Mouse (Mus musculus) hindbrain, embryonic 11.5 days (tissue): Measurements from ENCODE around the gene Fhl3. TPM values are rescaled to one million over a fixed set of nuclear protein-coding genes. Genes with fewer than 3 reads are reported as not detected.

Experiments
- ATAC-seq: fragments of 200-750 bp; cut with Nextera tagmentation; 2 replicates; pipeline ENCODE4 v1.8.0; 2017; ENCODE audit warnings: mild to moderate bottlenecking, moderate TSS enrichment, moderate library complexity; ENCODE audit not compliant: low FRiP score
- DNase-seq: peaks from one replicate; pipeline ENCODE4 v3.0.0-alpha.2; 2015; ENCODE audit warnings: low spot score
- H3K27ac ChIP-seq: fragments of 300-500 bp; sonication (generic); 2 replicates; pipeline ENCODE4 v1.5.1; 2014; ENCODE audit warnings: mild to moderate bottlenecking, low read depth, low read length
- H3K27me3 ChIP-seq: fragments of 300-500 bp; sonication (generic); 2 replicates; pipeline ENCODE4 v1.6.1; 2014; ENCODE audit warnings: mild to moderate bottlenecking, low read length, moderate library complexity, mixed read lengths; ENCODE audit not compliant: control insufficient read depth, insufficient read depth
- H3K36me3 ChIP-seq: fragments of 300-500 bp; sonication (generic); 2 replicates; pipeline ENCODE4 v1.6.1; 2014; ENCODE audit warnings: mild to moderate bottlenecking, low read length, moderate library complexity, mixed read lengths; ENCODE audit not compliant: control insufficient read depth, insufficient read depth
- H3K4me1 ChIP-seq: fragments of 300-500 bp; sonication (generic); replicated peaks from 2 replicates; pipeline ENCODE4 v1.6.1; 2014; ENCODE audit warnings: low read length, mixed read lengths; ENCODE audit not compliant: control insufficient read depth, insufficient read depth
- H3K4me2 ChIP-seq: fragments of 300-500 bp; sonication (generic); replicated peaks from 2 replicates; pipeline ENCODE4 v1.6.1; 2014; ENCODE audit warnings: mild to moderate bottlenecking, low read depth, low read length
- H3K4me3 ChIP-seq: fragments of 300-500 bp; sonication (generic); 2 replicates; pipeline ENCODE4 v1.5.1; 2014; ENCODE audit warnings: low read depth, low read length
- H3K9ac ChIP-seq: fragments of 300-500 bp; sonication (generic); 2 replicates; pipeline ENCODE4 v1.6.1; 2014; ENCODE audit warnings: low read depth, low read length
- H3K9me3 ChIP-seq: fragments of 300-500 bp; sonication (generic); 2 replicates; pipeline ENCODE4 v1.6.1; 2016; ENCODE audit warnings: low read length; ENCODE audit not compliant: control insufficient read depth
- WGBS: fragments of 180-500 bp; shearing (Covaris S2); extraction: QIAGEN DNeasy Blood & Tissue Kit; methylation state at CpG from one replicate; pipeline ENCODE4 v1.1.7; 2014; 5-methylcytosine and 5-hydroxymethylcytosine counted together
- polyA plus RNA-seq: library from polyadenylated mRNA; unstranded; fragments of >200 nt; fragmentation: Nextera tagmentation; extraction: Ambion mirVana; gene quantifications from 2 replicates; pipeline ENCODE4 v1.2.1, GENCODE M21; 2014

Gene Fhl3
- polyA plus RNA-seq, 1 experiment from 2014 or later, result 4.7 TPM

DNA sequence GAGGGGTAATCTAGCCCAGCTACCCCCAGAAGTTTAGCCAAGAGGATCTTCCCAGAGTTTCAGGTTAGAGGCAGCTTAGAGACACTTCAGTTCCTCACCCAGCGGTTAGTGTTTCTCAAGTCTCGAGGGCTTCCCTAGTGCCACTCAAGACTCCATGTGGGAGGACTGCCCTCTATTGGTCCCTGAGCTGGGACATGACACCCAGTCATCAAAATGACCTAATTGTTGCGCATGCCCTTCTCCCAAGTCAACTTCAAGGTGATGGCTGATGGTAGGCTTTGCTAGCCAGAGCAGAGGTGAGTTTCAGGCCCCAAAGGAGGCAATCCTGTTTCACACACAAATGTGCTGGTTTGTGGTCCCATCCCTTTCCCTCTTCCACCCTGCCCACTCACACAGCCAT is 37.5 kb upstream of the Fhl3 start:
- Histone ChIP-seq H3K27me3 (peaks cover 38% of the 10 kb centered on the region), H3K4me2 (no peak overlapping the region), H3K9ac (no peak overlapping the region), H3K4me3 (no peak overlapping the region), H3K36me3 (no peaks in the 10 kb centered on the region), H3K27ac (no peak overlapping the region), H3K9me3 (no peaks in the 10 kb centered on the region), H3K4me1 (peaks cover 16% of the 10 kb centered on the region)
- WGBS, result 66% methylated on average over 3 of the region's 3 CpGs
- ATAC-seq (no peak), DNase-seq (no peak)

DNA sequence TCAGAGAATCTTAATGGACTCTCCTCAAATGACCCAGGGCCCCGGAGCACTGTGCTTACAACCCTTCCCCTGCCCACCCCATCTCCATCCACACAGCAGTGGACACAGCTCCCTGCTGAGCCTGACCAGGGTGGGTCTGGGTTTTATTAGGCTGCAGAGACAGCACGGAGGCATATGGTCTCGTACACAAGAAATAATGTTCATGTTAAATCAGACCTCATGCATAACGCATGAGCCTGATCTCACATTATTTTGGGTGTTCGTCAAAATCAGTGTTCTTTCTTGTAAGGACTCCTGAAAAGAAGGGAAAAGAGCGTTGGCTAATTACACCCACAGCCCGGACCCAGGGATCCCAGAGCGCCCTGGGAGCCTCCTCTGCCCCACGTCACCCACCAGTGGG is 36.3 kb upstream of the Fhl3 start:
- Histone ChIP-seq H3K4me2 (no peak overlapping the region), H3K9ac (no peak overlapping the region), H3K27ac (no peak overlapping the region; the same call in 1 of the 2 replicates), H3K4me3 (no peak overlapping the region), H3K4me1 (peaks cover 18% of the 10 kb centered on the region), H3K9me3 (no peaks in the 10 kb centered on the region), H3K27me3 (peaks cover 28% of the 10 kb centered on the region), H3K36me3 (no peaks in the 10 kb centered on the region)
- DNase-seq (no peak), ATAC-seq (no peak)
- 61% methylated on average over 9 of the region's 9 CpGs for WGBS

DNA sequence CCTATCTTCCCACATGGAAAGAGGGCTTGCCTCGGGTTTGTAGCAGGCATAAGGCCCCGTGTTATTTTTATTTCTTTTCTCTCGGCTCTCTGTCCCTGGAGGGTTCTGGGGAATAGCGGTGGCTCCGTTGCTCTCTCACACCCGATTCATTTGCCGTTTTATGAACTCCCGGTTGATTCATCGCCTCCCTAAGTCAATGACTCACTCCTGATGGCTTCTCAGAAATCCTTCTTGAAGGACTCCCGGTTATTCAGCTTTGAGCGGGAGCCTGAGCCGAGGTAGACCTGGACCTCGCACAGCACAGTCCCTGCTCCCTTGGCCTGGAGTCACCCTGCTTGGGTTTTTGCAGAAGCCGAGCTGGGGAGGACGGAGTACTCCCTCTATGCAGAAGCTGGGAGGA is 35.9 kb upstream of the Fhl3 start:
- no peak overlapping the region for H3K9ac ChIP-seq
- 69% methylated on average over 15 of the region's 15 CpGs for WGBS
- no peak overlapping the region for H3K4me2 ChIP-seq
- no peaks in the 10 kb centered on the region for H3K36me3 ChIP-seq
- DNase-seq (no peak), ATAC-seq (no peak)
- H3K9me3 ChIP-seq, result no peaks in the 10 kb centered on the region
- no peak overlapping the region for H3K4me3 ChIP-seq
- peaks cover 25% of the 10 kb centered on the region for H3K27me3 ChIP-seq
- H3K4me1 ChIP-seq, result peaks cover 18% of the 10 kb centered on the region
- no peak overlapping the region; the same call in 1 of the 2 replicates for H3K27ac ChIP-seq

DNA sequence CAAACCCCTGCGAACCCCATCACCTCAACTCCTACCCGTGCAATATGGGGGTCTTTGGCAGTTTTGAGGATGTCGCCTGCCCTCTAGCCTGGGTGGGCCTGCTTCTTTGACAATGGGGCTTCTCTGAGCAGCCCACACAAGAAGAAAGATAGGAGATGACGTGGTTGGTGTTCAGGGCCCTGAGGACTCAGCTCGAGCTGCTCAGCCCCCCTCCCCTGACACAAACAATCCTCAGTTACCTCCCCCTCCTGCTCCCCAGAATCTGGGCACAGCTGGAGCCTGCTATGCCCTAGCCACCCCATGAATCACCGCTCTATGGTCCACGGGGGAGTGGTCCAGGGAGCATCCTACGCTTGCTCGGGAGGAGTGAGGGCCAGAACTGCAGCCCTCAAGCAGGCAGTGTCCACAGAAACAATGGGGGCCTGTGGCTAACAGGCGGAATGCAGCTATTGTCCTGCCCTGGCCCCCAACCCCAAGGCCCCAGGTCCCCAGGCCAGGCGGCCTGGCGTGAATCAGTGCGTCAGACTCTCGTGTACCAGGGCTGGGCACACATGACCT is 32.9 kb upstream of the Fhl3 start:
- no peak for DNase-seq
- peaks cover 18% of the 10 kb centered on the region for H3K27me3 ChIP-seq
- H3K36me3 ChIP-seq, result no peaks in the 10 kb centered on the region
- WGBS, result 15% methylated on average over 14 of the region's 14 CpGs
- no peaks in the 10 kb centered on the region for H3K9me3 ChIP-seq
- ATAC-seq, result peak; percentile 65
- no peak overlapping the region for H3K4me3 ChIP-seq
- peak overlapping the region; percentile 19 for H3K4me2 ChIP-seq
- peak overlapping the region; percentile 81 for H3K27ac ChIP-seq
- peaks cover 16% of the 10 kb centered on the region for H3K4me1 ChIP-seq
- H3K9ac ChIP-seq, result peak overlapping the region; percentile 40; the same call in 1 of the 2 replicates

DNA sequence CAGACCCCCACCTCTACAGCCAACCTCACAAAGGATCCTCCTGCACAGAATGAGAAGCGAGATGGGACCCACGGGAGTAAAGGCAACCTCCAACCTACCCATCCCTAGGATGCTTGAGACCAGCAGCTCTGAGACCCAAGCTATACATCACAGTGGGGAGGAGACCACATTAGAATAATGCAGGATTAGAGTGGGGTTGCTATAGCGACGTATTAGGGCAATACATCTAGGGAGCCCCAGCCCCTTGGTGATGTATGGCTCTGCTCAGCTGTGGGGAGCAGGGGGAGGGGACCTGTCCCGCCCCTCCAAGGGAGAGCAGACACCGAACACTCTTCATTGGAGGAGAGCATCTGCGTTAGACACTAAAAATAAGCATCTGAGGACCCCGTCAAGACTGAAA is 32.4 kb upstream of the Fhl3 start:
- H3K4me2 ChIP-seq, result peak overlapping the region; percentile 19; the same call in 1 of the 2 replicates
- no peaks in the 10 kb centered on the region for H3K9me3 ChIP-seq
- peak overlapping the region; percentile 40; the same call in 1 of the 2 replicates for H3K9ac ChIP-seq
- DNase-seq (peak; percentile 62), ATAC-seq (peak; percentile 90)
- 12% methylated on average over 8 of the region's 8 CpGs for WGBS
- H3K27ac ChIP-seq, result peak overlapping the region; percentile 81
- peaks cover 18% of the 10 kb centered on the region for H3K27me3 ChIP-seq
- H3K36me3 ChIP-seq, result no peaks in the 10 kb centered on the region
- peaks cover 18% of the 10 kb centered on the region for H3K4me1 ChIP-seq
- no peak overlapping the region for H3K4me3 ChIP-seq

DNA sequence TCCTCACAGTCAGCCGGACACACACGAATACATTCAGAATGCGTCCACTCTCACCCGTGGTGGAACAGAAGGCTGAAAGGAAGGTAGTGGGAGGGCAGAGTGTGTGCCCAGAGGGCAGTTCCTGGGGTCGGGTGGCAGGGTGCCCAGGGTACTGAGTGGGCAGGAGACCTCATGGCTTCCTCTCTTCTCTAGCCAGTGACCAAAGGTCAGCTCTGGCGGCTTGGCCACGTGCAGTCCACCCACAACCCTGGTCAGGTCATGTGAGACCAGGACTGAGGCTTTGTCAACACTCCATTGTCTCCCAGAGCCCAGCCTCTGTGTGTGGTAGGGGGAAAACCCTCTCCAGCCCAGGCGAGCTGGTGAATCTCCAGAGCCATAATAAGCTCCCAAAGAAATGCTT is 30.3 kb upstream of the Fhl3 start:
- no peak for ATAC-seq
- Histone ChIP-seq H3K4me1 (peaks cover 23% of the 10 kb centered on the region), H3K27me3 (peaks cover 18% of the 10 kb centered on the region)

DNA sequence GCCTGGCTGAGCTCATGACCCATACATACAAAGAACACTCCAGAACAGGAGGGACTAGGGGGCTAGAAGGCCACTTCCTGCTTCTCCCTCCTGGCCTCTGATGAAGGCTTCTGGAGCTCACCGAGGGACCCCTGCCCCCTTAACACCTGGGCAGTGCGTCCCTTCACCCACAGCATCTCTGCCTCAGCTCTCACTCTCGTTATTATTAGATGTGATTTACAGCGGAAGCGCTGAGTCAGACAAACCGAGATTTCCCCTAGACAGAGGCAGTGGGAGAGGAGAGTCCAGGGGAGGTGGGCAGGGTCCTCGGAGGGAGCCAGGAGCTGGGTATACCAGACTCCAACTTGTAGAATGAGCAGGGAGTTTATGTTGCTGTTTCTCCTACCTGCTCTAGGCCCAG is 28.9 kb upstream of the Fhl3 start:
- no peak overlapping the region for H3K9ac ChIP-seq
- H3K4me2 ChIP-seq, result no peak overlapping the region
- 34% methylated on average over 7 of the region's 7 CpGs for WGBS
- no peaks in the 10 kb centered on the region for H3K9me3 ChIP-seq
- peaks cover 14% of the 10 kb centered on the region for H3K27me3 ChIP-seq
- DNase-seq (no peak), ATAC-seq (no peak)
- H3K36me3 ChIP-seq, result no peaks in the 10 kb centered on the region
- no peak overlapping the region for H3K27ac ChIP-seq
- peaks cover 23% of the 10 kb centered on the region for H3K4me1 ChIP-seq
- no peak overlapping the region for H3K4me3 ChIP-seq

More for the DNA sequence above, 30.3 kb upstream of the Fhl3 start:
- H3K4me3 ChIP-seq, result no peak overlapping the region
- H3K9me3 ChIP-seq, result no peaks in the 10 kb centered on the region
- H3K9ac ChIP-seq, result no peak overlapping the region
- H3K4me2 ChIP-seq, result no peak overlapping the region
- DNase-seq, result no peak
- no peak overlapping the region for H3K27ac ChIP-seq
- H3K36me3 ChIP-seq, result no peaks in the 10 kb centered on the region
- 58% methylated on average over 8 of the region's 8 CpGs for WGBS

DNA sequence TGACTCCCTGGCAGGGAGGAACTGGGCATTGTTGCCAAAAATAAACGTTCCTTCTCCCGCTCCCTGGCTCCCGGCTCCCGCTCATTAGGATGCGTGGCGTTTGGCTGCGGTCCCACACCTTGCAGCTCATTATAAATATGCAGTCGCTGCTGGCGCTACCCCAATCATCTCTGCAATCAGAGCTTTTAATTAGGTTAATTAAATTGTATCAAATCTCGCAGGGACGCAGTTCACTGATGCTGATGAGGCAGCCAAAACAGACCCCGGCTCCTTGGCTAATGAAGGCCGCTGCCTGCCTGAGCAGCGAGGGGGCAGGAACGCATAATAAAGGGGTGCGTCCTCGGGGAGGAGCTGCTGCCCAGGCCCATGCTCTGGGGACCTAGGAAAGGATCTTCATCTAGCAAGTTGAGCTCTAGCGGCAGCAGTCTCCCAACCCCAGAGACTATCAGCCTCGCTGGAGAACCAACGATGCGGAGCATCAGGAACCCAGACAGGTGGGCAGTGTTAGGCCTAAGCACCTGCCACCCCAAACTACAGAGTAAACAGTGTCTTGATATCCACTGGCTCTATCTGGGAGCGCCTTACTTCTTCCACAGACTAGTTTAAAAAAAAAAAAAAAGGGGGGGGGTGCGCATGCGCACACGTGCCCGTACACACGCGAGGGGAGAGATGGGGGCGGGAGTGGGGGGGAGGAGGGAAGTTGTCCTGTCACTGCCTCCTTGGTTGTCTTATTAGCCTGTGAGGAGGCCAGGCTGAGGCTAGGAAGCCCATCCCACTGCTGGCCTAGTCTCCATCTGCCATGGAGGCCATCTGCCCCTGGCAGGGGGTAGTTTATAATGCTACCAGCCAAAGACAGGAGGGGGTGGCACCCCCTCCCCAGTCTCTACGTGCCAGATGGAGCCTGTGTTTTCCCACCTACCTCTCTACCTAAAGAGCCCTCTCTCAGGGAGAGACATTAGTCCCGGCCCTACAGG is 27.9 kb upstream of the Fhl3 start:
- ATAC-seq (peak; percentile 50), DNase-seq (no peak)
- Histone ChIP-seq H3K27me3 (peaks cover 11% of the 10 kb centered on the region), H3K9ac (no peak overlapping the region; the same call in 1 of the 2 replicates), H3K27ac (peak overlapping the region; percentile 27; the same call in 1 of the 2 replicates), H3K4me2 (peak overlapping the region; percentile 28), H3K4me3 (no peak overlapping the region; the same call in 1 of the 2 replicates), H3K36me3 (0 out of 2 replicates have a peak, but pooled peaks cover under 1% of the 10 kb centered on the region), H3K4me1 (peaks cover 18% of the 10 kb centered on the region), H3K9me3 (no peaks in the 10 kb centered on the region)
- 2% methylated on average over 24 of the region's 31 CpGs for WGBS
